Mouse (Mus musculus): ENCODE results near the gene Rgs9. TPM values are rescaled to one million over a fixed set of nuclear protein-coding genes. Genes with fewer than 3 reads are reported as not detected.
"Not testable (repeated sequence)": the region's sequence is repeated elsewhere in the genome, so short reads cannot be mapped to it uniquely, and the experiment has no call there.

Gene Rgs9
- polyA plus RNA-seq, 1 experiment from 2014 or later = 1.5 TPM

DNA sequence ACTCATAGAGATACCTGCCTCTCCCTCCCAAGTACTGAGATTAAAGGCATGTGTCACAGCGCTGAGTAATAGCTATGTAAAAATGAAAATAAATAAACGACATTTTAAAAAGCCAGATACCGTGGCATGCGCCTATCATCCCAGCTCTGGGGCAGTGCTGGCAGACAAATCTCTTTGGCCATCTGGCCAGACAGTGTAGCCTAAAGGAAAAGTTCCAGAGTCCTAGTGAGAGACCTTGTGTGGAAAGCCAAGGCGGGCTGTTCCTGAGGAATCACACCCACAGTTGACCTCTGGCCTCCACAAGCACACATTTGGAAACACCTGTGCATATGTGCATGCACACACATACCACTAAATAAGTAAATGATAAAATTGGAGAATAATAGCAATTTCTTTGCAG, 22.0 kb upstream of the Rgs9 start:
- Histone ChIP-seq H3K4me1 (replicated peaks; ENCODE audit: control insufficient read depth, insufficient read depth, low read length) (no peaks in the 10 kb centered on the region), H3K27ac (ENCODE audit: low read length) (no peak overlapping the region), H3K36me3 (ENCODE audit: control insufficient read depth, insufficient read depth, low read length) (no peaks in the 10 kb centered on the region), H3K9me3 (ENCODE audit: control insufficient read depth, low read length) (no peaks in the 10 kb centered on the region), H3K9ac (ENCODE audit: low read length) (no peak overlapping the region), H3K4me3 (ENCODE audit: low read length) (no peak overlapping the region), H3K27me3 (ENCODE audit: control insufficient read depth, insufficient read depth, low read depth, low read length) (no peaks in the 10 kb centered on the region), H3K4me2 (ENCODE audit: low read depth, low read length) (no peak overlapping the region)
- WGBS = 69% methylated on average over 5 of the region's 5 CpGs
- ATAC-seq (ENCODE audit: low read depth) = no peak

DNA sequence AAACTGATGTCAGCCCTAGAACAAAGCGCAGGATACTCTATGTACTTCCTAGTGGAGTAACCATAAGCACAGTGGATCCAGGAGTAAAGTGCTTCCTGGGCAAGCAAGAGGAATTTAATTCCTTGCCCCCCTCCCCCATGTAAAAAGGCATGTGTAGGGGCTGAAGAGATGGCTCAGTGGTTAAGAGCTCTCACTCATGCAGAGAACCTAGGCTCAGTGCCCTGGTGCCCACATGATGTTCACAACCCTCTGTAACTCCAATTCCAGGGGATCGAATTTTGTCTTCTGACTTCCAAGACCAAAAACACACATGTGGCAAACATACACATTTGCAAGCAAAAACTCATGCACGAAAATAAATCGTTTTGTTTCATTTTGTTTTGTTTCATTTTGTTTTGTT, 21.5 kb upstream of the Rgs9 start:
- Histone ChIP-seq H3K27ac (ENCODE audit: low read length) (no peak overlapping the region), H3K9me3 (ENCODE audit: control insufficient read depth, low read length) (no peaks in the 10 kb centered on the region), H3K4me1 (replicated peaks; ENCODE audit: control insufficient read depth, insufficient read depth, low read length) (no peaks in the 10 kb centered on the region), H3K9ac (ENCODE audit: low read length) (no peak overlapping the region), H3K4me3 (ENCODE audit: low read length) (no peak overlapping the region), H3K27me3 (ENCODE audit: control insufficient read depth, insufficient read depth, low read depth, low read length) (no peaks in the 10 kb centered on the region), H3K36me3 (ENCODE audit: control insufficient read depth, insufficient read depth, low read length) (no peaks in the 10 kb centered on the region), H3K4me2 (ENCODE audit: low read depth, low read length) (no peak overlapping the region)
- WGBS = 89% methylated on average over 4 of the region's 4 CpGs
- no peak for ATAC-seq (ENCODE audit: low read depth)

DNA sequence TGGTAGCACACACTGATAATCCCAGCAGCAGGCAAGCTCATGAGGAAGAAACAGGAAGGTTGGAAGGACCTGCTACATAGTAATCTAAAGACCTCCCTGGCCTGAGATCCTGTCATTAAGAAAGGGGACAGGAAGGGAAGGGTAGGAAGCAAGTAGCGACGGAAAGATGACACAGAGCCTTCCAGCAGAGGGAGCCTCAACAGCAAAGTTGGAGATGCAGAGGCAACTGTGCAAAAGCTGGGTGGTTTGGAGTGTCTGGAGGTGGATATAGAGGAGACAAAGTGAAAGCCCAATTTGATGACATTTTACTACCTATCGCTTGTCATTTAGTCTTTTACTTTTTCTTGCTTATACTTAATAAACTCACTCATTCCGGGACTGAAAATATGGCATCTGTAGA, 19.0 kb upstream of the Rgs9 start:
- H3K9me3 ChIP-seq (ENCODE audit: control insufficient read depth, low read length) = no peaks in the 10 kb centered on the region
- WGBS = 31% methylated on average over 4 of the region's 4 CpGs
- no peak overlapping the region for H3K9ac ChIP-seq (ENCODE audit: low read length)
- H3K4me3 ChIP-seq (ENCODE audit: low read length) = no peak overlapping the region
- H3K27me3 ChIP-seq (ENCODE audit: control insufficient read depth, insufficient read depth, low read depth, low read length) = 0 out of 2 replicates have a peak, but pooled peaks cover 4% of the 10 kb centered on the region
- H3K36me3 ChIP-seq (ENCODE audit: control insufficient read depth, insufficient read depth, low read length) = no peaks in the 10 kb centered on the region
- H3K4me2 ChIP-seq (ENCODE audit: low read depth, low read length) = no peak overlapping the region
- ATAC-seq (ENCODE audit: low read depth) = no peak
- no peak overlapping the region for H3K27ac ChIP-seq (ENCODE audit: low read length)
- H3K4me1 ChIP-seq (replicated peaks; ENCODE audit: control insufficient read depth, insufficient read depth, low read length) = no peaks in the 10 kb centered on the region

DNA sequence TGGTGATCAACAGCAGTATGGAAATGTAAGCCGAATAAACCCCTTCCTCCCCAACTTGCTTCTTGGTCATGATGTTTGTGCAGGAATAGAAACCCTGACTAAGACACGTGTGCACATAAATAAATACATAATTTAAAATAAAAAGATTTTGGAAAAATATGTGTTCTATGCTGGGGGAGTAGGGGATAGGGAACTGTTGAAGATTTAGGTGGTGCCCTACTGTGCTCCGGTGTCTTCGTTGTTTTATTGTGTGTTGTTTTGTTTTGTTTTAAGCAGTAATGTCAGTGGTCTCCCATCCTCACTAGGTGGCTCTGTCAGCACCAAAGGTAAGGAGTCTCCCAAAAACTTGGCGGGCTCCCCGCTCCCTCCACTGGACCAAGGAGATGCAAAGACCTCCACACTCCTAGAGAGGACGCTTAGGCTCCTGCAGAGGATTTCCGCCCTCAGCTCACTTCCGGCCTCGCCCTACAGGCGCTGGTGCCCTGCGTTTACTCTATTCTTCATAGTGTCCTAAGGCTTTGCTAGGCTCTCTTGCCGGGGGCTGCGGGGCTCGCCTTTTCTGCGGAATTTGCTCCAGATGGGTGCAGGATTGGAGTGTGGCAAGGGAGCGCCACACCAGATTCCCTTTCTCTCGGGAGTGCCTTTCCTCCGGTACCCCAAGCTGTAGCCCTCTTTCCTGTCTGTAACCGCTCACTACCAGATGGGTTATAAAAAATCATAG, 14.1 kb upstream of the Rgs9 start:
- Histone ChIP-seq H3K4me3 (ENCODE audit: low read length) (peak overlapping the region; percentile 60), H3K27me3 (ENCODE audit: control insufficient read depth, insufficient read depth, low read depth, low read length) (0 out of 2 replicates have a peak, but pooled peaks cover 4% of the 10 kb centered on the region), H3K4me1 (replicated peaks; ENCODE audit: control insufficient read depth, insufficient read depth, low read length) (no peaks in the 10 kb centered on the region), H3K9ac (ENCODE audit: low read length) (peak overlapping the region; percentile 72), H3K27ac (ENCODE audit: low read length) (peak overlapping the region; percentile 4; the same call in 1 of the 2 replicates), H3K9me3 (ENCODE audit: control insufficient read depth, low read length) (no peaks in the 10 kb centered on the region), H3K36me3 (ENCODE audit: control insufficient read depth, insufficient read depth, low read length) (no peaks in the 10 kb centered on the region), H3K4me2 (ENCODE audit: low read depth, low read length) (peak overlapping the region; percentile 71)
- 10% methylated on average over 20 of the region's 20 CpGs for WGBS
- ATAC-seq (ENCODE audit: low read depth) = peak; percentile 92

- peaks cover 3% of the 10 kb centered on the region; the same call in 1 of the 2 replicates for H3K4me1 ChIP-seq (replicated peaks; ENCODE audit: control insufficient read depth, insufficient read depth, low read length)
- no peak overlapping the region for H3K27ac ChIP-seq (ENCODE audit: low read length)
- no peak for ATAC-seq (ENCODE audit: low read depth)
- H3K9me3 ChIP-seq (ENCODE audit: control insufficient read depth, low read length) = no peaks in the 10 kb centered on the region
- no peak overlapping the region for H3K4me2 ChIP-seq (ENCODE audit: low read depth, low read length)
- H3K9ac ChIP-seq (ENCODE audit: low read length) = no peak overlapping the region
- no peak overlapping the region for H3K4me3 ChIP-seq (ENCODE audit: low read length)
- no peaks in the 10 kb centered on the region for H3K27me3 ChIP-seq (ENCODE audit: control insufficient read depth, insufficient read depth, low read depth, low read length)
- no peaks in the 10 kb centered on the region for H3K36me3 ChIP-seq (ENCODE audit: control insufficient read depth, insufficient read depth, low read length)
- WGBS = 81% methylated on average over 5 of the region's 5 CpGs
These were observed 7.8 kb upstream of the Rgs9 start for GRCm38 (mm10) chr11:109305680-109306079.

GRCm38 (mm10) chr11:109302338-109302737, 4.4 kb upstream of the Rgs9 start:
- Histone ChIP-seq H3K9ac (ENCODE audit: low read length) (no peak overlapping the region), H3K27me3 (ENCODE audit: control insufficient read depth, insufficient read depth, low read depth, low read length) (no peaks in the 10 kb centered on the region; the same call in 1 of the 2 replicates), H3K27ac (ENCODE audit: low read length) (no peak overlapping the region), H3K4me1 (replicated peaks; ENCODE audit: control insufficient read depth, insufficient read depth, low read length) (peaks cover 8% of the 10 kb centered on the region), H3K36me3 (ENCODE audit: control insufficient read depth, insufficient read depth, low read length) (no peaks in the 10 kb centered on the region), H3K4me2 (ENCODE audit: low read depth, low read length) (no peak overlapping the region), H3K4me3 (ENCODE audit: low read length) (no peak overlapping the region), H3K9me3 (ENCODE audit: control insufficient read depth, low read length) (no peaks in the 10 kb centered on the region)
- no peak; the same call in 1 of the 2 replicates for ATAC-seq (ENCODE audit: low read depth)
- WGBS = 28% methylated on average over 4 of the region's 4 CpGs

DNA sequence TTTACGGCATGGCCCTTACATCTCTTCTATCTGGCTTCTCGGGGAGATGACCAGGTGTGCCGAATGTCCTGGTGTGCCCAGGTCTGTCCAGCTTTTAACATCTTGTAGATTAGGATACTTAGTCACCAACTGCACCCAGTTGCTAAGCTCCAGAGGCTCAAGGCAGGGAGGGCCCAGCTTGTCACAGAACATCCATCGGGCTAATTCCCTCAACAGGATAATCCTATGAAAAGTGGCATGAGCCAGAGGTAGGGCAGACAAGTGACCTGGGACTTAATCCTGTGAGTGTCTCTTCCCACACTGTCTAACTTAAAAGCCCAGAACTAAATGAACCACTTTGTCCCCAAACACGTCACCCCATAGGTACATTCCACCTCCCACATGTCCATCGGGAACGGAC, 898 bp downstream of the Rgs9 start:
- Histone ChIP-seq H3K4me1 (replicated peaks; ENCODE audit: control insufficient read depth, insufficient read depth, low read length) (peaks cover 6% of the 10 kb centered on the region), H3K4me2 (ENCODE audit: low read depth, low read length) (peak overlapping the region; percentile 90; the same call in 1 of the 2 replicates), H3K36me3 (ENCODE audit: control insufficient read depth, insufficient read depth, low read length) (no peaks in the 10 kb centered on the region), H3K27ac (ENCODE audit: low read length) (no peak overlapping the region), H3K9me3 (ENCODE audit: control insufficient read depth, low read length) (no peaks in the 10 kb centered on the region), H3K4me3 (ENCODE audit: low read length) (no peak overlapping the region), H3K9ac (ENCODE audit: low read length) (0 out of 2 replicates have a peak overlapping the region, but pooled peaks have one; percentile 67), H3K27me3 (ENCODE audit: control insufficient read depth, insufficient read depth, low read depth, low read length) (no peaks in the 10 kb centered on the region; the same call in 1 of the 2 replicates)
- ATAC-seq (ENCODE audit: low read depth) = no peak
- WGBS = 84% methylated on average over 7 of the region's 7 CpGs

DNA sequence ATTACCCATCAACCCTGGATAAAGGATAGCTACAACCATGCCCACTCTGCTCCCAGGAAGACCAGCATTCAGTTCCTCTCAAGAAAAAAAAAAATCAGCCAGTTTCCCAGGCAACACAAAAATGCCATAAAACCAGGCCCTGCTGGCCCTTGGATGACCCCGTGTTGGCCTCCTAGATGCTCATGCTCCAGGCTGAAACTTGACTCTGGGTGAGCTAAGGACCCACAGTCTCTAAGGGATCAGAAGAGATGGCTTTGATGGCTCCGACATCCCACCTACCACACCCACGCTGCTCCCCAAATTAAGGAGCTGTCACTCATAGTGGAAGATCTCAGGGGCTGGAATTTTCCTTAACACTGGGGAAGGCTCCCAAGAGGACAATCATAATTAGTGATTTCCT, 5.9 kb downstream of the Rgs9 start:
- H3K27ac ChIP-seq (ENCODE audit: low read length) = no peak overlapping the region
- no peaks in the 10 kb centered on the region for H3K36me3 ChIP-seq (ENCODE audit: control insufficient read depth, insufficient read depth, low read length)
- 38% methylated on average over 3 of the region's 3 CpGs for WGBS
- H3K4me1 ChIP-seq (replicated peaks; ENCODE audit: control insufficient read depth, insufficient read depth, low read length) = no peaks in the 10 kb centered on the region
- no peak overlapping the region for H3K4me2 ChIP-seq (ENCODE audit: low read depth, low read length)
- H3K9ac ChIP-seq (ENCODE audit: low read length) = no peak overlapping the region
- no peaks in the 10 kb centered on the region; the same call in 1 of the 2 replicates for H3K27me3 ChIP-seq (ENCODE audit: control insufficient read depth, insufficient read depth, low read depth, low read length)
- ATAC-seq (ENCODE audit: low read depth) = no peak
- no peak overlapping the region for H3K4me3 ChIP-seq (ENCODE audit: low read length)
- H3K9me3 ChIP-seq (ENCODE audit: control insufficient read depth, low read length) = no peaks in the 10 kb centered on the region

DNA sequence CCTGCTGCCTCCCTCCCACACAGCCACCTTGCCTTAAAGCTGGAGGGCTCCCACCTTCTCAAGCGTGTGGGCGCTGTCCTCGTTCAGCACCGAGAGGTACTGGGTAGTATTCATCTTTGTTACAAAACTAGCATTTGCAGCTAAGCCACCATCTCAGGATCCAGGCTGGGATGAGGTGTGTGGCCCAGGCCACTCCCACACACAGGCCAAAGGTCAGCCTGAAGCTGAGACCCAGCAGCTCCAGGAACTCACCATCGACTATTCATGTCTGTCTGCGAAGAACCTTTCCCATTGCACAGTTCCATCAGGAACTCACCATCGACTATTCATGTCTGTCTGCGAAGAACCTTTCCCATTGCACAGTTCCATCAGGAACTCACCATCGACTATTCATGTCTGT, 8.6 kb downstream of the Rgs9 start:
- H3K9ac ChIP-seq (ENCODE audit: low read length); H3K4me3 ChIP-seq (ENCODE audit: low read length); H3K27me3 ChIP-seq (ENCODE audit: control insufficient read depth, insufficient read depth, low read depth, low read length); H3K4me1 ChIP-seq (replicated peaks; ENCODE audit: control insufficient read depth, insufficient read depth, low read length); H3K4me2 ChIP-seq (ENCODE audit: low read depth, low read length); H3K27ac ChIP-seq (ENCODE audit: low read length); H3K9me3 ChIP-seq (ENCODE audit: control insufficient read depth, low read length); ATAC-seq (ENCODE audit: low read depth); H3K36me3 ChIP-seq (ENCODE audit: control insufficient read depth, insufficient read depth, low read length): not testable (repeated sequence)
- WGBS = 89% methylated on average over 9 of the region's 9 CpGs
